Mouse (Mus musculus) liver, embryonic 13.5 days (tissue): ENCODE measurements around the gene Zfp712. TPM values are rescaled to one million over a fixed set of nuclear protein-coding genes. Genes with fewer than 3 reads are reported as not detected.

Experiments used
- ATAC-seq: fragments of 200-750 bp; cut with Nextera tagmentation; 2 replicates; pipeline ENCODE4 v1.8.0; 2017; ENCODE audit warnings: low read depth, mild to moderate bottlenecking, moderate number of reproducible peaks, moderate library complexity
- DNase-seq: peaks from one replicate; pipeline ENCODE4 v3.0.0; 2022
- H3K27ac ChIP-seq: fragments of 300-500 bp; sonication (generic); 2 replicates; pipeline ENCODE4 v1.5.1; 2015; ENCODE audit warnings: moderate library complexity, mild to moderate bottlenecking, inconsistent platforms
- H3K27me3 ChIP-seq: fragments of 300-500 bp; sonication (generic); 2 replicates; pipeline ENCODE4 v1.6.1; 2015; ENCODE audit warnings: mild to moderate bottlenecking, inconsistent platforms
- H3K36me3 ChIP-seq: fragments of 300-500 bp; sonication (generic); 2 replicates; pipeline ENCODE4 v1.6.1; 2015; ENCODE audit warnings: mild to moderate bottlenecking, inconsistent platforms
- H3K4me1 ChIP-seq: fragments of 300-500 bp; sonication (generic); replicated peaks from 2 replicates; pipeline ENCODE4 v1.6.1; 2015; ENCODE audit warnings: inconsistent platforms
- H3K4me2 ChIP-seq: fragments of 300-500 bp; sonication (generic); 2 replicates; pipeline ENCODE4 v1.6.1; 2015; ENCODE audit warnings: inconsistent platforms, mild to moderate bottlenecking, moderate library complexity
- H3K4me3 ChIP-seq: fragments of 300-500 bp; sonication (generic); replicated peaks from 2 replicates; pipeline ENCODE4 v1.5.1; 2015; ENCODE audit warnings: mild to moderate bottlenecking, inconsistent platforms
- H3K9ac ChIP-seq: fragments of 300-500 bp; sonication (generic); 2 replicates; pipeline ENCODE4 v1.6.1; 2015; ENCODE audit warnings: mild to moderate bottlenecking, inconsistent platforms
- H3K9me3 ChIP-seq: fragments of 300-500 bp; sonication (generic); replicated peaks from 2 replicates; pipeline ENCODE4 v1.6.1; 2016; ENCODE audit warnings: inconsistent platforms
- WGBS: fragments of 180-500 bp; shearing (Covaris S2); methylation state at CpG from one replicate; pipeline ENCODE4 v1.1.7; 2015; ENCODE audit not compliant: insufficient replicate concordance; 5-methylcytosine and 5-hydroxymethylcytosine counted together
- polyA plus RNA-seq: library from polyadenylated mRNA; unstranded; fragments of >200 nt; fragmentation: Nextera tagmentation; extraction: Ambion mirVana; gene quantifications from 2 replicates; pipeline ENCODE4 v1.2.1, GENCODE M21; 2015

The Zfp712 gene
- 0.83 and 0.92 TPM in 2 replicates for polyA plus RNA-seq

DNA sequence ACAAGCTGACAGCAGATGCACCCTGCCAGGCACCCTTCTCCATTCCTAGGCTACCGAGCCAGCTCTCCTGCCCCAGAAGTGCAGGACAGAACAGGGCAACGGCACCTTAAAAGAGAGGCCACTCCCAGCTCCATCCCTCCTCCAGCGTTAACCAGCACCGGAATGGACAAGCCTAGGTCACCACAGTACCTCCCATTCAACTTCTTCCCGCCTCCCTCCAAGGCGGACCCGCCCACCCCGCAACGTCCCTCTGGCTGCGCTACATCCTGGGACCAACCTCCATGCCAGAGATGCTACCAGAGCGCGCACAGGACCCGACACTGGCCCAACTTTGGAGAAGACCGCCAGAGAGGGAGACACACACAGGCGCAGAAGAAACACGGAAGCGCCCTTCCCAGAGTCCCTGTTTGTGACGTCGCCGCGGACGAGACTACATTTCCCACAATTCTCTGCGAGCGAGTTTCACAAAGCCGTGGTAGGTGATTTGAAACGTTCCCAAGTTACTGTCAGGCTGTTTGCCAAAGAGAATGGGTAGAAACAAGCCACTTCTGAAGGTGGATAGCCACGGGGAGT is at the start of gene Zfp712:
TSS of gene Zfp712 (minus strand) at position 385 of the 573 bp plus-strand sequence.
- 0% methylated on average over 27 of the region's 27 CpGs for WGBS
- no peaks in the 10 kb centered on the region for H3K27me3 ChIP-seq
- H3K36me3 ChIP-seq: no peaks in the 10 kb centered on the region
- H3K9me3 ChIP-seq: no peaks in the 10 kb centered on the region
- peaks cover 22% of the 10 kb centered on the region for H3K4me1 ChIP-seq
- H3K4me3 ChIP-seq: peak within 1 kb of the TSS; percentile 75
- peak within 1 kb of the TSS; percentile 84 for H3K27ac ChIP-seq
- ATAC-seq (peak; percentile 99), DNase-seq (peak; percentile 78)
- H3K9ac ChIP-seq: peak within 1 kb of the TSS; percentile 72
- H3K4me2 ChIP-seq: peak within 1 kb of the TSS; percentile 85

DNA sequence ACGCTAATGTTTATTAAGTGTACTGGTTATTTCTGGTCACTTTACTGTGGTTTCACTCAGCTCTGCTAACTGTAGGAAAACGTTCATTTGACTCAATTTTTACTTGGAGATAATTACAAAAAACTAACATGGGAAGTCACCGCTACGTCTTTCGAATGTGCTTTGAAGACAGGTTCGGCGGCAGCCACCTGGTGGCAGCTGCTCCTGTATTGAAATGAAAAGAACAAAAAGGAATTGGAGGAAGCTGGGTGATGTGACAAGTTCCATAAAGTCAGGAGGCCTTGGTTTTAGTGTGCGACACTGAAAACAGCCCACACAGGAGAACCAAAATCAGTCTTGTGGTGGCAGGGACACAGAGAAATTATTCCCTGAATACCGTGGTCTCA is 47.8 kb upstream of the Zfp712 start:
- no peaks in the 10 kb centered on the region for H3K27me3 ChIP-seq
- no peak overlapping the region for H3K27ac ChIP-seq
- H3K9me3 ChIP-seq: no peaks in the 10 kb centered on the region
- H3K9ac ChIP-seq: peak overlapping the region; percentile 48
- peaks cover 18% of the 10 kb centered on the region for H3K4me1 ChIP-seq
- H3K4me3 ChIP-seq: peak overlapping the region; percentile 65
- H3K4me2 ChIP-seq: peak overlapping the region; percentile 70
- peaks cover 9% of the 10 kb centered on the region for H3K36me3 ChIP-seq
- DNase-seq (no peak), ATAC-seq (peak; percentile 50)
- WGBS: 7% methylated on average over 9 of the region's 9 CpGs

DNA sequence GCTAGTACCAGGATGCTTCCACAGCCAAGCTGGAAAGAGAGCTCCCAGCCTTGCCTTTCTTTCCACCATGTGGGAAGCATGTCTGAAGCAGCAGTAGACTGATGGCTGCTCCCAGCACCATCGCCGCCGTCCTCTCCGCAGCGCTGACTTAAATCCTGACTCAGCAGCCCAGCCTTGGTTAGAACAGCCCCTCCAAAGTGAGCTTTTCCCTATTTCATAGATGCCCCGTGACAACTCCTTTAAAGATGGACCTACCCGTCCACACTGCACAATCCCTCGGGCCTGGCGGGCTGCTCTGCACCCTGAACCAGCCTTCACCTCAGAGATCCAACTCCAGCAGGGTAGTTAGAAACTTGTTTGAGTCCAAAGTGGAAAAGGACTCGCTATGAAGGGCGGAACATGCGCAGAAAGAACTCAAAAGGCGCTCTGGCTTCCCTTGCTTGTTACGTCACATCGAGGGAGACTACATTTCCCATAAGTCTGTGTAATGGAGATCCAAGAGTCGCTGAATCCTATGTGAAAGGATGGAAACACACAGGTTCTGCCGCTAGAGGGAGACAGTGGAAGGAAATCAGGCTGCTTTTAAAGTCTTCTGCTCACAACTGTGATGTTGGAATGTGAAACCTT is 47.3 kb upstream of the Zfp712 start, which contains the start of gene Gm28557:
TSS of gene Gm28557 (minus strand) at position 411 of the 627 bp plus-strand sequence.
- Histone ChIP-seq H3K27me3 (no peaks in the 10 kb centered on the region), H3K4me1 (peaks cover 18% of the 10 kb centered on the region), H3K36me3 (peaks cover 9% of the 10 kb centered on the region), H3K4me2 (peak within 1 kb of the TSS; percentile 70), H3K9ac (peak within 1 kb of the TSS; percentile 77), H3K9me3 (no peaks in the 10 kb centered on the region), H3K4me3 (peak within 1 kb of the TSS; percentile 65), H3K27ac (peak within 1 kb of the TSS; percentile 90)
- DNase-seq (peak; percentile 86), ATAC-seq (peak; percentile 96)
- under 1% methylated on average over 17 of the region's 17 CpGs for WGBS

DNA sequence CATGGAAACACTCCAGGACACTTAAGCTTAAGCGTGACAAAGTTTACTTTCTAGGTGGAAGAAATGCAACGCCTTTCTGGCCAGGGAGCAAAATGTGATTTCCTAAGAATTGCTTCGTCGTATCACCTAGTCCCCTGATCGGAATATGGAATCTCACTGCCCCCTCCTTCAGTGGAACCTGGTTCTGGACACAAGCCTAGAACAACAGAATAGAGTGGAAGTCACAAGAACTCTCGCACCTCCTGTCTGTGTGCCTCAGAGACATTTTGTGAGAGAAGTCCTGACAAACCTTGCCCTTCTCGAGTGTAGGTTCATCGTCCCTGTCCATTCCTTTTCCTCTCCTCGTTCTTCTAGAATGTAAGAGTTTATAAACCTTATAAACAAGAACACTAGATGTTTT is 46.7 kb upstream of the Zfp712 start:
- Histone ChIP-seq H3K27me3 (no peaks in the 10 kb centered on the region), H3K4me2 (peak overlapping the region; percentile 70), H3K36me3 (peaks cover 9% of the 10 kb centered on the region), H3K9me3 (no peaks in the 10 kb centered on the region), H3K9ac (peak overlapping the region; percentile 77), H3K27ac (peak overlapping the region; percentile 90; the same call in 1 of the 2 replicates), H3K4me3 (peak overlapping the region; percentile 65), H3K4me1 (peaks cover 18% of the 10 kb centered on the region)
- DNase-seq: no peak
- WGBS: 54% methylated on average over 9 of the region's 9 CpGs
- no peak for ATAC-seq

DNA sequence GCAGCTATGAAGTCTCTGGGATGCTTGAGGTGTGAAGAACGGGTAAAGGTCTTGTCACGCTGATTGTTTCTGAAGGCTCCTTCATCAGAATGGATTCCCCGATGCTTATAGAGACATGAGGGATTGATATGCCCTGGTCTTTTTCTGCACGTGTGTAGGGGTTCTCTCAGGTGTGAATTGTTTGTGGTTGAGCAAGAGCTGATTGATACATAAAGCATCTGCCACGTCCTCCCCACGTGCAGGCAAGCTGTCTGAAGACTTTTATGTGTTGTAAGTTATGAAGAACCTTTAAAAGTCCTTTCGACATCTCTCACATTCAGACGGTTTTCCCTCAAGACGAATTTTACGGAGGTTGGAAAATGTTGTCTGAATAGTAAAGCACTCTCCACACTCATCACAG is 36.9 kb upstream of the Zfp712 start, which contains the start of gene Zfp708:
TSS of gene Zfp708 (minus strand) at position 101 of the 400 bp plus-strand sequence.
- Histone ChIP-seq H3K4me3 (no peak within 1 kb of the TSS), H3K4me2 (no peak within 1 kb of the TSS), H3K4me1 (no peaks in the 10 kb centered on the region), H3K36me3 (peaks cover 16% of the 10 kb centered on the region), H3K27ac (no peak within 1 kb of the TSS), H3K9me3 (no peaks in the 10 kb centered on the region), H3K27me3 (no peaks in the 10 kb centered on the region), H3K9ac (no peak within 1 kb of the TSS)
- ATAC-seq (no peak), DNase-seq (no peak)
- WGBS: 72% methylated on average over 10 of the region's 10 CpGs

DNA sequence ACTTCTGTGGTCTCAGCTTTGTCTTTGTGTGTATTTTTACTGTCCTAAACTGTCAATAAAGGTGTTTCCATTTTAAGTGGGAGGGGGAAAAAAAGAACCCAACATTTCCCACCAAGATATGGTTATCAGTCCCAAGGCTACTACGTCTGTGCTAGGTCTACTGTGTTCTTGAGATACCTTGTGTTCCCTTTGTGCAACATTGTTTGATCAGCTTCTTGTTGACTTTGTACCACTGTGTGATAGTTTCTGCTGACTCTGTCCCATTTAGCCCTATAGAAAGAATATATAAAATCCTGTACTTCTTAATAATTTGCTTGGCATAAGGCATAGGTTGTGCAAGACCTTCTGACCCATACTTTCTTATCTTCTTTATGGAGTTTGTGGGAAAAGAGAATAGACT is 29.2 kb upstream of the Zfp712 start:
- no peak for DNase-seq
- no peak overlapping the region for H3K4me2 ChIP-seq
- no peak overlapping the region for H3K9ac ChIP-seq
- no peaks in the 10 kb centered on the region for H3K9me3 ChIP-seq
- no peaks in the 10 kb centered on the region for H3K4me1 ChIP-seq
- no peak overlapping the region for H3K27ac ChIP-seq
- ATAC-seq: no peak
- WGBS: 41% methylated on average over 1 of the region's 1 CpGs
- H3K36me3 ChIP-seq: 0 out of 2 replicates have a peak, but pooled peaks cover 3% of the 10 kb centered on the region
- H3K27me3 ChIP-seq: no peaks in the 10 kb centered on the region
- H3K4me3 ChIP-seq: no peak overlapping the region

DNA sequence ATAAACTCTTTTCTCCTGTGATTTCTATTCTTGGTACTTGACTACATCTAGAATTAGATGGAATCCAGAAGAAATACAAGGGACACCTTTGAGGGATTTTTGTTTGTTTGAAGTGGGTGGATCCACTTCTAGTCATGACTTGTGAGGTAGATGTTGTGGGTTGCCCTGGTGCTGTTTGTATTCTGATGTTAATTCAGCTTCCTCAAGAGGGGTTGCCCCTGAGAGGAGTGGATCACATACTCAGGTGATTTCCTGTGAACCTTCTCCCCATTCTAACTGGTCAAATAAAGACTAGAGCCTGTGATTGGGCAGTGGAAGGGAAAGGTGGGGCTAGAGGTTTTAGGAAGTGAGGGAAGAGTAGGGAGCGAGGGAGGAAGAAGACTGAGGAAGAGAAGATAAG is 21.0 kb upstream of the Zfp712 start:
- 37% methylated on average over 1 of the region's 1 CpGs for WGBS

DNA sequence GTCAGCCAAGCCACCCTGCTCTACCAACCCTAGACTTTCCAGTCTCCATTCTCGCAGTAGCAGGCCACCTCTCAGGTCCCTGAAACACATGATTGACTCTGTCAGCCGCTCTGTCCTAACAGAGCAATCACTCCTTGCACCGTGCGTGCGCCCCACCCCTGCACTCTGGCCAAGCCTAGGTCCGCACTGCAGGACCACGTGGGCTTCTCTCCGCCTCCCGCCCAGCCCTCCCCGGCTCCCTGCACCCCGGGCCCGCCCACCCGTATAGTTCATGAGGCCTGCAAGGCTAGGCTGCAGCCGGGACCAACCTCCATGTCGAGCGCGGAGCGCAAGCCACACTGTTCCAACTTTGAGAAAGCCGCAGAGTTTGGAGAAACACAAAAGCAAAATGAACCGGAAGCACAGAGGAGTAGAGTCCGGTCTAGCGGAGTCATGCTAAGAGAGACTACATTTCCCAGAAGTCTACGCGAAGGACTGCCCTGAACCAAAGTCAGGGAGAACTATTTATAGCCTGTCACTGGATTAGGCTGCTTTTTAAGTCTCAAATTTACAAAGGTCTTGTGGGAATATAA is 20.3 kb upstream of the Zfp712 start:
- peaks cover 17% of the 10 kb centered on the region for H3K4me1 ChIP-seq

More for the DNA sequence above, 21.0 kb upstream of the Zfp712 start:
- H3K27ac ChIP-seq: peak overlapping the region; percentile 7; the same call in 1 of the 2 replicates
- peak overlapping the region; percentile 83 for H3K4me2 ChIP-seq
- H3K9ac ChIP-seq: no peak overlapping the region
- H3K27me3 ChIP-seq: no peaks in the 10 kb centered on the region
- H3K9me3 ChIP-seq: no peaks in the 10 kb centered on the region
- no peak for ATAC-seq
- DNase-seq: no peak
- peaks cover 17% of the 10 kb centered on the region for H3K4me1 ChIP-seq
- H3K36me3 ChIP-seq: peaks cover 5% of the 10 kb centered on the region; the same call in 1 of the 2 replicates
- peak overlapping the region; percentile 66 for H3K4me3 ChIP-seq

DNA sequence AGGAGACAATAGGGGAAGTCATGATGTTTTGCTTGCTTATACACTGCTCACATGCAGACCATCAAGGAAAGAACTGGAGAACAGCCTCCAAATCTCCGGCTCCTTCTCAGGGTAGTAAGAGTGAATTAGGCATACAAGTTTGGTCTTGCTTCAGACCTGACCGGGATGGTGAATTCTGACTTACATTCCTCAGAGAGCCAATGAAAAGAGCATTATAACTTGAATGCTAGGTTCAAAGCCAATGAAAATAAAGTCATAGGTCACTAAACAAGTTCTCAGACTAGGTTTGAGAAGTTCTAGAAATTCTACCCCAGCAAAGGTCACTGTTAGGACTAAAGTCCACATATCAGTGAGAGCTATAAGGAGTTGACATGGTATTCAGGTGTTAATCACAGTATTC is 16.3 kb upstream of the Zfp712 start:
- H3K4me1 ChIP-seq: peaks cover 16% of the 10 kb centered on the region
- no peak overlapping the region for H3K4me2 ChIP-seq
- no peaks in the 10 kb centered on the region for H3K9me3 ChIP-seq
- no peak for ATAC-seq
- 77% methylated on average over 2 of the region's 2 CpGs for WGBS
- H3K36me3 ChIP-seq: peaks cover 32% of the 10 kb centered on the region
- H3K27me3 ChIP-seq: no peaks in the 10 kb centered on the region
- no peak overlapping the region for H3K27ac ChIP-seq
- no peak for DNase-seq
- no peak overlapping the region for H3K9ac ChIP-seq
- no peak overlapping the region for H3K4me3 ChIP-seq

More for the DNA sequence above, 20.3 kb upstream of the Zfp712 start:
- Histone ChIP-seq H3K4me3 (peak overlapping the region; percentile 66), H3K27ac (peak overlapping the region; percentile 81), H3K4me2 (peak overlapping the region; percentile 83), H3K36me3 (peaks cover 10% of the 10 kb centered on the region; the same call in 1 of the 2 replicates), H3K27me3 (no peaks in the 10 kb centered on the region), H3K9me3 (no peaks in the 10 kb centered on the region), H3K9ac (peak overlapping the region; percentile 70)
- ATAC-seq (peak; percentile 100), DNase-seq (peak; percentile 72)
- 1% methylated on average over 24 of the region's 24 CpGs for WGBS

DNA sequence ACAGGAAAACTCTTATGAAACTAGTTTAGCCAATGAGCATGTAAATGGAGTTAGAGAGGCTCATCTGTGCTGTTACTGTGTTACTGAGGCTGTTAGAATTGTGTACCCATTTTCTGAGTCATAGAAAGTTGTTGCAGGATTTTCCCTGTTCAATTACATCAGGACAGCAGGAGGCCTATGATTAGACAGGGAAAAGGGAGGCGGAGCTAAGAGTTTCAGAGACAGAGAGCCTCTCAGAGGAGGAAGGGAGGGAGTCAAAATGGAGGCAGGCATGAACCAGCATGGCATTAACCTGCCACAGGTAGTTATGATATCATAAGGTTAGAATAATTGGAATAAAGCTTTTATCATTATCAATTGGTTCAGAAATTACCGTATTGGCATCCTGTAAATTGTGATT is 11.8 kb upstream of the Zfp712 start:
- 78% methylated on average over 2 of the region's 2 CpGs for WGBS
- Histone ChIP-seq H3K4me1 (no peaks in the 10 kb centered on the region), H3K9ac (no peak overlapping the region), H3K36me3 (peaks cover 52% of the 10 kb centered on the region), H3K9me3 (peaks cover 3% of the 10 kb centered on the region; the same call in 1 of the 2 replicates), H3K4me2 (no peak overlapping the region), H3K27ac (no peak overlapping the region), H3K27me3 (no peaks in the 10 kb centered on the region), H3K4me3 (no peak overlapping the region)
- DNase-seq (no peak), ATAC-seq (no peak)

DNA sequence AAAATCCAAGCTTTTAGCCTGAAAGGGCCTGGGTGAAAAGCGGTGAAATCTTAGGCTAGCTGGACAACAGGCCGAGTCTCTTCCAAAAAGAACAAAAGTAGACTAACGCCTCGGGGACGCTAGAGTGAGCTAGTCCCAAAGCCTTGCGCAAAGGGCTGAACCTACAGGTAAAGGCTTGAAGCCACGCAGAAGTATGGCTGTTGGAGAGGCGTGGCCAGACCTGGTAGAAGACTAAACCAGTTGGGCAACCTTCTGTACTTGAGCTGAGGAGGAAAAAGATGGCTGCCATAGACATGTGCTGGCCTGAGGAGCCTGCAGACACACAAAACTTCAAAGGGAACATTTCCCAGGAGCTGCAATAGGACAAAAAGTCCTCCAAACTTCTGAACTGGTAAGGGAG is 4.4 kb upstream of the Zfp712 start:
- H3K36me3 ChIP-seq: peaks cover 11% of the 10 kb centered on the region
- no peak overlapping the region for H3K27ac ChIP-seq
- H3K9ac ChIP-seq: no peak overlapping the region
- DNase-seq (no peak), ATAC-seq (no peak)
- no peaks in the 10 kb centered on the region for H3K9me3 ChIP-seq
- WGBS: 77% methylated on average over 8 of the region's 8 CpGs
- H3K4me3 ChIP-seq: no peak overlapping the region
- peaks cover 17% of the 10 kb centered on the region for H3K4me1 ChIP-seq
- no peaks in the 10 kb centered on the region for H3K27me3 ChIP-seq
- no peak overlapping the region for H3K4me2 ChIP-seq
